20 mouse cellular contexts compared by ENCODE assay signal in genomic region chr4:111817478-111817877, GRCm38 (mm10).
DNase-seq lines count a peak whose midpoint lies in the region; ATAC-seq and TF ChIP-seq lines count a peak whose summit lies in the region.
"Had no signal": no experiment of that assay in that cellular context is flagged by ENCODE, and none has a peak within 500 bp of the region (broad histone marks: within the 10 kb centered on the region; RNA-seq: fewer than 3 reads in every experiment).

No protein-coding gene starts in this region.

- no peaks in the 10 kb centered on the region for H3K27me3 ChIP-seq in CH12.LX (replicated peaks)
- H3K27me3 ChIP-seq in limb, embryonic 11.5 days (ENCODE audit: control insufficient read depth, insufficient read depth, low read length), result no peaks in the 10 kb centered on the region
- H3K27me3 ChIP-seq: forebrain, embryonic 15.5 days; intestine, embryonic 15.5 days had no signal

- H3K36me3 ChIP-seq in CH12.LX (replicated peaks in 1 of 2; ENCODE audit: control insufficient read depth in 1 of 2, insufficient read depth in 1 of 2, low read length in 1 of 2), result no peaks in the 10 kb centered on the region
- H3K36me3 ChIP-seq in limb, embryonic 11.5 days (ENCODE audit: control insufficient read depth, insufficient read depth, low read length), result no peaks in the 10 kb centered on the region
- H3K36me3 ChIP-seq: forebrain, embryonic 15.5 days; intestine, embryonic 15.5 days had no signal

- TF ChIP-seq CTCF in CH12.LX (conservative IDR thresholded peaks at IDR 0.05 in 1 of 2, IDR thresholded peaks at IDR 0.05 in 1 of 2; ENCODE audit: low read depth in 2 of 2, low read length in 2 of 2), result no peak

- H3K4me3 ChIP-seq in CH12.LX (replicated peaks in 1 of 3; ENCODE audit: low read depth in 2 of 3, low read length in 2 of 3, poor library complexity in 1 of 3), result no peak overlapping the region
- H3K4me3 ChIP-seq in limb, embryonic 11.5 days (ENCODE audit: low read depth, low read length), result no peak overlapping the region
- H3K4me3 ChIP-seq: forebrain, embryonic 15.5 days; intestine, embryonic 15.5 days; layer of hippocampus, adult 2 months had no signal

- no peak overlapping the region for H3K4me2 ChIP-seq in CH12.LX (ENCODE audit: insufficient read depth, low read depth, poor library complexity, severe bottlenecking)
- H3K4me2 ChIP-seq in limb, embryonic 11.5 days (ENCODE audit: low read depth, severe bottlenecking), result no peak overlapping the region
- H3K4me2 ChIP-seq: forebrain, embryonic 15.5 days; heart, embryonic 11.5 days; intestine, embryonic 15.5 days; lung, embryonic 14.5 days had no signal

- TF ChIP-seq POLR2A in CH12.LX (IDR thresholded peaks at IDR 0.05; ENCODE audit: low read depth, low read length), result no peak

- in situ Hi-C loops in CH12.LX (cut with MboI; ENCODE audit: low pct_ligation_motif_present, low pct_unique_long_range_greater_than_20kb, low sequenced_read_pairs), result no loop called here

- peaks cover 0 to 39% of the 10 kb centered on the region in 2 experiments; a peak in 2 of 4 replicates for H3K4me1 ChIP-seq in CH12.LX (ENCODE audit: control insufficient read depth in 1 of 2, insufficient read depth in 2 of 2)
- H3K4me1 ChIP-seq in limb, embryonic 11.5 days (ENCODE audit: control insufficient read depth, insufficient read depth, low read length), result peaks cover 9% of the 10 kb centered on the region
- H3K4me1 ChIP-seq: forebrain, embryonic 15.5 days; intestine, embryonic 15.5 days had no signal

- H3K9ac ChIP-seq in CH12.LX (ENCODE audit: insufficient read depth, low read depth), result no peak overlapping the region
- H3K9ac ChIP-seq in limb, embryonic 11.5 days (ENCODE audit: low read length), result no peak overlapping the region
- H3K9ac ChIP-seq: forebrain, embryonic 15.5 days; intestine, embryonic 15.5 days; lung, embryonic 14.5 days had no signal

- no peaks in the 10 kb centered on the region for H3K79me2 ChIP-seq in CH12.LX (replicated peaks; ENCODE audit: control insufficient read depth, extremely low read depth, insufficient read depth, poor library complexity, severe bottlenecking)

- TF ChIP-seq RAD21 in CH12.LX (IDR thresholded peaks at IDR 0.05; ENCODE audit: low read depth, low read length), result no peak

- TF ChIP-seq EP300 in CH12.LX (IDR thresholded peaks at IDR 0.05; ENCODE audit: low read length), result peak; percentile 86

- H3K9me3 ChIP-seq in CH12.LX (replicated peaks; ENCODE audit: low read length), result no peaks in the 10 kb centered on the region
- no peaks in the 10 kb centered on the region for H3K9me3 ChIP-seq in limb, embryonic 11.5 days (ENCODE audit: control insufficient read depth, low read length)
- H3K9me3 ChIP-seq: forebrain, embryonic 15.5 days; intestine, embryonic 15.5 days had no signal

- peak; percentile 55 for DNase-seq in CH12.LX (ENCODE audit: extremely low read depth)
- DNase-seq in embryo, embryonic 11.5 days (ENCODE audit: low read depth, low spot score), result peak; percentile 48
- peak; percentile 77 for DNase-seq in limb, embryonic 11.5 days (ENCODE audit: low spot score)
- peak; percentile 51 to 63 for DNase-seq in thymus, postnatal 10 days (ENCODE audit: low spot score in 2 of 2)
- DNase-seq in urinary bladder, postnatal 10 days (ENCODE audit: low spot score), result no peak
- DNase-seq in gastrocnemius, postnatal 4 days (ENCODE audit: low spot score in 2 of 2), result no peak
- DNase-seq: adrenal gland, postnatal 25 days; cerebellum, postnatal 25 days; gastrocnemius, postnatal 14 days; heart, postnatal 36 days; liver; lung, embryonic 14.5 days; right cerebral cortex, postnatal 4 days had no signal

- 6% methylated on average over 4 of the region's 4 CpGs for WGBS in limb, embryonic 11.5 days

- peak; percentile 92 for ATAC-seq in limb, embryonic 11.5 days (ENCODE audit: insufficient number of reproducible peaks, low FRiP score, low TSS enrichment, low read depth)
- ATAC-seq in frontal cortex, adult (ENCODE audit: low TSS enrichment), result no peak
- ATAC-seq: forebrain, embryonic 15.5 days; intestine, embryonic 15.5 days had no signal

- no peak overlapping the region for H3K27ac ChIP-seq in CH12.LX (ENCODE audit: insufficient read depth, low read depth)
- peak overlapping the region; percentile 52; the same call in 1 of the 2 replicates for H3K27ac ChIP-seq in limb, embryonic 11.5 days (replicated peaks; ENCODE audit: low read depth, low read length)
- H3K27ac ChIP-seq: forebrain, embryonic 15.5 days; intestine, embryonic 15.5 days; kidney, postnatal 0 days; layer of hippocampus, adult 2 months; macrophage had no signal

- dilution Hi-C loops in CH12.LX (cut with MboI; ENCODE audit: extremely low pct_ligation_motif_present, extremely low pct_unique_long_range_greater_than_20kb, low sequenced_read_pairs), result no loop called here

TF ChIP-seq in CH12.LX, 34 proteins besides CTCF, POLR2A, EP300 and RAD21:
- TF ChIP-seq ETS1 (conservative IDR thresholded peaks at IDR 0.05; ENCODE audit: low read depth, low read length) (peak; percentile 42; the same call in 1 of the 2 replicates), ZC3H11A (IDR thresholded peaks at IDR 0.05; ENCODE audit: low read depth, low read length) (no peak), TCF12 (IDR thresholded peaks at IDR 0.05; ENCODE audit: low read depth, low read length) (peak; percentile 86)

Comparison
In these comparisons a context has a peak if more than half of its experiments do, and no peak if none do; other contexts are left out.
1. DNase-seq: peak in CH12.LX (single experiment), embryo, embryonic 11.5 days (single experiment), limb, embryonic 11.5 days (single experiment) and thymus, postnatal 10 days (2 of 2); none in urinary bladder, postnatal 10 days (single experiment) and gastrocnemius, postnatal 4 days (0 of 2).